Mouse (Mus musculus) liver, embryonic 13.5 days (tissue): ENCODE data around the gene Tent5a. TPM values are rescaled to one million over a fixed set of nuclear protein-coding genes. Genes with fewer than 3 reads are reported as not detected.

Experiments used
- ATAC-seq: fragments of 200-750 bp; cut with Nextera tagmentation; 2 replicates; pipeline ENCODE4 v1.8.0; 2017; ENCODE audit warnings: low read depth, mild to moderate bottlenecking, moderate number of reproducible peaks, moderate library complexity
- DNase-seq: peaks from one replicate; pipeline ENCODE4 v3.0.0; 2022
- H3K27ac ChIP-seq: fragments of 300-500 bp; sonication (generic); 2 replicates; pipeline ENCODE4 v1.5.1; 2015; ENCODE audit warnings: moderate library complexity, mild to moderate bottlenecking, inconsistent platforms
- H3K27me3 ChIP-seq: fragments of 300-500 bp; sonication (generic); 2 replicates; pipeline ENCODE4 v1.6.1; 2015; ENCODE audit warnings: mild to moderate bottlenecking, inconsistent platforms
- H3K36me3 ChIP-seq: fragments of 300-500 bp; sonication (generic); 2 replicates; pipeline ENCODE4 v1.6.1; 2015; ENCODE audit warnings: mild to moderate bottlenecking, inconsistent platforms
- H3K4me1 ChIP-seq: fragments of 300-500 bp; sonication (generic); replicated peaks from 2 replicates; pipeline ENCODE4 v1.6.1; 2015; ENCODE audit warnings: inconsistent platforms
- H3K4me2 ChIP-seq: fragments of 300-500 bp; sonication (generic); 2 replicates; pipeline ENCODE4 v1.6.1; 2015; ENCODE audit warnings: inconsistent platforms, mild to moderate bottlenecking, moderate library complexity
- H3K4me3 ChIP-seq: fragments of 300-500 bp; sonication (generic); replicated peaks from 2 replicates; pipeline ENCODE4 v1.5.1; 2015; ENCODE audit warnings: mild to moderate bottlenecking, inconsistent platforms
- H3K9ac ChIP-seq: fragments of 300-500 bp; sonication (generic); 2 replicates; pipeline ENCODE4 v1.6.1; 2015; ENCODE audit warnings: mild to moderate bottlenecking, inconsistent platforms
- H3K9me3 ChIP-seq: fragments of 300-500 bp; sonication (generic); replicated peaks from 2 replicates; pipeline ENCODE4 v1.6.1; 2016; ENCODE audit warnings: inconsistent platforms
- WGBS: fragments of 180-500 bp; shearing (Covaris S2); methylation state at CpG from one replicate; pipeline ENCODE4 v1.1.7; 2015; ENCODE audit not compliant: insufficient replicate concordance; 5-methylcytosine and 5-hydroxymethylcytosine counted together
- polyA plus RNA-seq: library from polyadenylated mRNA; unstranded; fragments of >200 nt; fragmentation: Nextera tagmentation; extraction: Ambion mirVana; gene quantifications from 2 replicates; pipeline ENCODE4 v1.2.1, GENCODE M21; 2015

Gene Tent5a
- polyA plus RNA-seq, 1 experiment from 2014 or later = 8.0 TPM

DNA sequence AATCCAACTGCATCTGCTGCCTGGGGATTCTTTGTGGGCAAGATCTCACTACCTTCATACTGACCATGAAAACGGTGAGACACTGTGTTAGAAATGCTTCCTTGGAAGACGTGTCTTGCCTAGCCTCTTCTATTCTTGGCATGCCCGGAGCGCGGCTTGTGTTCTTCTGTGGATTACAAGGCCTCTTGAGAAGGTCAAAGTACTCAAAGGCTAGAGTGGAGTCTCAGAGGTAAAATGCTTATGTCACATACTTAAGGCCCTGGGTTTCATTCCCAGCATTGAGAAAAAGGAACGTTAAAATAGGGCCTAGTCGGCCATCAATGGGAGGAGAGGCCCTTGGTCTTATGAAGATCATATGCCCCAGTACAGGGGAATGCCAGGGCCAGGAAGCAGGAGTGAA lies 8.9 kb upstream of the Tent5a start:
- ATAC-seq (no peak), DNase-seq (no peak)

DNA sequence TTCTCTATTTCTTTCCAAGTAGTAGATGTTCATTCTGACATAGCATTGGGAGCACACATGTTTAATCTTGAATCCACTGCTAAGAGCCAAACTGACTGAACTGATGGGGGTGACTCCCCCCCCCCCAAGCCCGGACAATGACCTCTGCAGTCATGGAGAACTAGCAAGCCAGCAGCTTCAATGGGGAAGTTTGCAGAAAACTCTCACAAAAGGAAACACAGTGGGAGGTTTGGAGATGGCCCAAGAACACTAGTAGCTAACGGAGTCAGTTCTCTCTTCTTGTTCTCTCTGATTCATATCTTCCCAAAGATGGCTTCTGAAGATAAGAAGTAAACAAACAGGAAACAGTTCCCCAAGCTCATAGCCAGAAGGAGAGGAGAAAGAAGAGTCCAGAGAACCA lies 4.4 kb upstream of the Tent5a start:
- Histone ChIP-seq H3K9me3 (no peaks in the 10 kb centered on the region), H3K4me1 (peaks cover 12% of the 10 kb centered on the region), H3K27ac (no peak overlapping the region), H3K9ac (no peak overlapping the region), H3K4me3 (no peak overlapping the region), H3K36me3 (no peaks in the 10 kb centered on the region), H3K4me2 (no peak overlapping the region), H3K27me3 (peaks cover 5% of the 10 kb centered on the region)
- DNase-seq (no peak), ATAC-seq (no peak)
- 36% methylated on average over 2 of the region's 2 CpGs for WGBS

More for the DNA sequence above, 8.9 kb upstream of the Tent5a start:
- no peaks in the 10 kb centered on the region for H3K27me3 ChIP-seq
- H3K4me1 ChIP-seq = no peaks in the 10 kb centered on the region
- H3K27ac ChIP-seq = no peak overlapping the region
- no peak overlapping the region for H3K4me3 ChIP-seq
- no peaks in the 10 kb centered on the region for H3K9me3 ChIP-seq
- WGBS = 71% methylated on average over 7 of the region's 7 CpGs
- H3K9ac ChIP-seq = no peak overlapping the region
- no peaks in the 10 kb centered on the region for H3K36me3 ChIP-seq
- no peak overlapping the region for H3K4me2 ChIP-seq

DNA sequence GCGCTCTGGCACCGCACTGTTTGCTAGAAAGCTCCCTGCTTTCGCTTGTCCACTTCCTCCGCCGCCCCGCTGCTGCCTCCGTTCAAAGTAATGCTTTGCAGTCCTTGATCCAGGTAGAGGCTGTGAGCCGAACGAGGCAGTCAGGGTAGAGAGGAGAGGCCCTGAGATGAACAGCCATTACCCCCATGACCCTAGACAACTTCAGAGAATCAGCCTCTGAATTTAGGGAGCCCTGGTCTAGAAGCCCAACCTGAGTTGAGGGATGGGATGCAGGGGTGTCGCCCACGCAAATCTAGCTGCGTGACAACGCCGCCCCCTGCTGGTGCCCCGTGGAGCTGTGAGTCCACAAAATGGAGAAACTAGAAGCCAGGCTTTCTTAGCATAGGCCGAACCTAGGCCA lies 1.1 kb upstream of the Tent5a start:
- Histone ChIP-seq H3K36me3 (no peaks in the 10 kb centered on the region; the same call in 1 of the 2 replicates), H3K4me2 (peak overlapping the region; percentile 86), H3K27me3 (peaks cover 14% of the 10 kb centered on the region), H3K9me3 (no peaks in the 10 kb centered on the region), H3K9ac (peak overlapping the region; percentile 74), H3K27ac (peak overlapping the region; percentile 59), H3K4me1 (peaks cover 19% of the 10 kb centered on the region), H3K4me3 (peak overlapping the region; percentile 71)
- DNase-seq (peak; percentile 66), ATAC-seq (peak; percentile 32)
- WGBS = 3% methylated on average over 16 of the region's 16 CpGs

DNA sequence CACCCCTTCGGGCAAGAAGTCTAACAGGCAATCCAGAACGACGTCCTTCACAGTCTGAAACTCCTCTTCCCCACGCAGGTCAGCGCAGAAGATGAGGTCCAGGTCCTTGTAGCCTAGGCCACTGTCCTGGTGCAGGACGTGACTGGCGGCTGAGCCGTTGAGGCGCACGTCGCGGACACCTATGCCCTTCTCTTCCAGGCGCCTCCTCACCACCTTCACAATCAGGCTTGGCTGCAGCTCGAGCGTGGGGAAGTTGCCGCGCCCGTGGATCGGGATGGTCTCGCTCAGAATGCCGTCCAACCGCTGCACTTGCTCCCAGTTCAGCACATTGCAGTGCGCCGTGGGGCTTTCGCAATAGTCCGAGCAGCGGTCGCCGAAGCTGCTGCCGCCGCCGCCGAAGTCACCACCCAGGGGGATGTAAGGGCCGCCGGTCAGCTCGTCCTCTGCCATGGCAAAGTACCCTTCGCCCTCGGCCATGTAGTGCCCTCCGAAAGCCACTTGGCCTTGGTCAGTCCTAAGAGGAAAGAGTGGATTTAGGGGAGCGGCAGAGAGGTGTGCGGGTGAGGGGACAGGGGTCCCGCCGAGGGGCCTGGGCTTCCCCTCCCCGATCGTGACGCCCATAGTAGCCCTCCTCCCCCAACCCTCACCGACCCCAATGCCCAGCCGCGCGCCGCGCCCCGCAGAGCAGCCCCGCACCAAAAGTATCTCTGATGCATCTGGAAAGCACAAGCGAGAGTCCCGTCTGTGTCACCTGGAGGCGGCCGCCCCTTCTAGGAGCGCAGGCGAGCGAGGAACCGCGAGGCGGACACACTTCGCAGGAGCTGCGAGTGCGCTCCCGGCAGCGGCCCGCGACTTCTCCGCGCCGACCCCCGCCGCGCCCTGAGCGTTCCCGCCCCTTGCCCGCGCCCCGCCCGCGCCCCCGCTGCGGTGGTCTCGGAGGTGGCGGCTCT lies 581 bp downstream of the Tent5a start:
- Histone ChIP-seq H3K9me3 (no peaks in the 10 kb centered on the region), H3K4me2 (peak overlapping the region; percentile 86), H3K4me1 (peaks cover 19% of the 10 kb centered on the region), H3K27ac (peak overlapping the region; percentile 73), H3K4me3 (peak overlapping the region; percentile 71), H3K27me3 (peaks cover 14% of the 10 kb centered on the region), H3K36me3 (no peaks in the 10 kb centered on the region; the same call in 1 of the 2 replicates), H3K9ac (peak overlapping the region; percentile 74)
- ATAC-seq (peak; percentile 52), DNase-seq (peak; percentile 28)
- 1% methylated on average over 78 of the region's 88 CpGs for WGBS

DNA sequence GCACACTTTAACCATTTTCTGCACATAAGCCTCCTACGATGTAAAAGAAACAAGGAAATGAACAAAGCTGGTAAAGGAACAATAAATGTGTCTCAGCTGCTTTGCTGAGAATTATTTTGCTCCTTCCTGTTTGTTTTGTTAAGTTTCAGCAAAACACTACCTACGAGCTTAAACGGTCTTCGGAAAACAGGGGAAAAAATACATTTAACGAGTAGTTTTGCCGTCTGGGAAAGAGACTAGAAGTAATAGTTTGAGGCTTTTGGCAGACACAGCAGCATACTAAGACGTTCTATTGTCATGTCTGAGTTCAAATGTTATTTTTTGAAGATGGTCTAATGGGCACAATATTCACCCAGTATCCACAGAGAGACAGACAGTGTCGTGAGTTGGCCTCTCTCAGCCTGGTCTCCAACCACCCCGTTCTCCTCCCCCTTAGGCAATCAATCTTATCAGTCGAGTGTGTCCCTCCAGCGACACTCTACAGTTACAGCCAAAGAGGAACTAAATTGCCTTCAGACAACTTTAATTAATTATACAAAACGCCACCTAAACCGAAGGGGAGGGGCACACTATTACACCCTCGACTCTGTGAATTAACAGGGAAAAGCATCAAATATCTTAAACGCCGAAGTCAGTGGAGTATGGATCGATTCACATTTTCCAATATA lies 1.8 kb downstream of the Tent5a start:
- peak overlapping the region; percentile 86 for H3K4me2 ChIP-seq
- H3K4me1 ChIP-seq = peaks cover 22% of the 10 kb centered on the region
- peaks cover 3% of the 10 kb centered on the region; the same call in 1 of the 2 replicates for H3K36me3 ChIP-seq
- peak overlapping the region; percentile 71 for H3K4me3 ChIP-seq
- peaks cover 14% of the 10 kb centered on the region for H3K27me3 ChIP-seq
- ATAC-seq (no peak), DNase-seq (no peak)
- no peaks in the 10 kb centered on the region for H3K9me3 ChIP-seq
- H3K27ac ChIP-seq = 0 out of 2 replicates have a peak overlapping the region, but pooled peaks have one; percentile 0
- 29% methylated on average over 17 of the region's 17 CpGs for WGBS
- H3K9ac ChIP-seq = peak overlapping the region; percentile 74; the same call in 1 of the 2 replicates

DNA sequence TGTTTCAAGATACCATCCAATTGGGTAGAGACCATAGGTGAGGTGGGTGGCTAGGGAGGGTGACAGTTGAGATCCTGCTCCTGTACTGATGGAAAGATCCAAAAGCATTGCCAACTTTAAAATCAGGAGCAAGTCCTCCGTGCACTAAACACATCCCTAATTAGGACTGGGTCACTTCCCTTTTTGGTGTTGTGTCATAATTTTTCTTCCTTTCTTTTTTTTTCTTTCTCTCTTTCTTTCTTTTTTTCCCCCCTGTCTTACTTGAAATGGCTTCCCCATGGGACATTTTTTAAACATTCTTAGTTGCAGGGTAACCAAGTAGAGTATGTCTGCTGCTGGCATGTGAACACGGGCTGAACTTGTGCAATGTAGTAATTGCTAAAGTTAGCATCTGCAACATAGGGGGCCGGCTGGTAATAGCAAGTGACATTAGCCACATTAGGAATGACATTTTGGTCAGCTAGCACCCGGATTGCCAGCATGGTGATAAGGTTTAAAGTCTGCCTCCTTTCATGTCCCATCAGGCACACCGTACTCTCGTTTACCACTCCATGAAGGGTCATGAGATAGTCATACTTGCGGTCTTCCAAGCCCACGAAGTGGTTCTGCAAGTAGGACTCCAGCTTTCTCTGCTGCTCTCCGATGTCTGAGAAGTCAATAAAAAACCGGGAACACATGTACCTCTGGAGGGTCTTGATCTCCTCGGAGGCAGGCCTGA lies 2.8 kb downstream of the Tent5a start:
- H3K9me3 ChIP-seq = no peaks in the 10 kb centered on the region
- no peak for DNase-seq
- peaks cover 22% of the 10 kb centered on the region for H3K4me1 ChIP-seq
- 54% methylated on average over 11 of the region's 11 CpGs for WGBS
- no peak for ATAC-seq
- peak overlapping the region; percentile 86 for H3K4me2 ChIP-seq
- H3K36me3 ChIP-seq = peaks cover 3% of the 10 kb centered on the region; the same call in 1 of the 2 replicates
- H3K27ac ChIP-seq = no peak overlapping the region
- 0 out of 2 replicates have a peak overlapping the region, but pooled peaks have one; percentile 74 for H3K9ac ChIP-seq
- H3K27me3 ChIP-seq = peaks cover 14% of the 10 kb centered on the region
- peak overlapping the region; percentile 71 for H3K4me3 ChIP-seq

DNA sequence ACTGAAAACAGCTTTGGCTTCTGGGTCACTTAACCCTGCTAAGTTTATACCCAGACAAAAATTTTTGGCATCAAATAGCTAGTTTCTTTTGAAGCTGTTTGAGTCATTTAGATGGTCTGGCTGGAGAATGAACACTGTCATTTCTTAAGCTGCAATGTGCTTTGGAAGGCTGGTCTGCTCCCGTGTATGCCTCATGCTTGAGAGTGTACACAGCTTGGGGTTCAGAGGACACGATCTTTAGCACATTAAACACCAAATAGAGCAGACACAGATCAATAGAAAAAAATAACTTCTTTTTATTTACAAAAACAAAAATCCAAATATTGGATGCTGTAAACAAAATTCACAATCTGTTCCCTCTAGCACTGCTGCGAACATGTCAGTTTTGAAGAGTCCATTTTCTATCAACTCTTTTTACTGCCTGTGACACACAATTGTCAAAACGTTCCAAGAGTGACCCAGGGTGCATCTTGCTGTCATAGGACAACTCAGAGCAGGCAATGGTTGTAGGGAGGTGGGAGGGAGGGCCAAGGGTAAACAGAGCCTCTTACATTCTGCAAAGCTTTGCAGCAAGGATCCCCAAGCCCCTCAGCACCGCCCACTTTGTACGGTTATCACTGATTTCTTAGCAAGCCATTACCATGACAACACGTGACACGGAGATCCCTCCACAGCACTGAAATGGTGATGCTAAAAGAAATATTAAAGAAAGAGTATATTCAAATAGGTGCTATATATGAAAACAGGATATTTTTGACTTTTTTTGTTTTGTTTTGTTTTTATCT lies 6.8 kb downstream of the Tent5a start:
- H3K9me3 ChIP-seq = no peaks in the 10 kb centered on the region
- H3K4me1 ChIP-seq = peaks cover 2% of the 10 kb centered on the region; the same call in 1 of the 2 replicates
- H3K9ac ChIP-seq = no peak overlapping the region
- H3K4me3 ChIP-seq = no peak overlapping the region
- H3K27ac ChIP-seq = no peak overlapping the region
- peaks cover 3% of the 10 kb centered on the region; the same call in 1 of the 2 replicates for H3K36me3 ChIP-seq
- H3K27me3 ChIP-seq = no peaks in the 10 kb centered on the region
- H3K4me2 ChIP-seq = no peak overlapping the region
- 54% methylated on average over 8 of the region's 8 CpGs for WGBS
- no peak for ATAC-seq
- no peak for DNase-seq

DNA sequence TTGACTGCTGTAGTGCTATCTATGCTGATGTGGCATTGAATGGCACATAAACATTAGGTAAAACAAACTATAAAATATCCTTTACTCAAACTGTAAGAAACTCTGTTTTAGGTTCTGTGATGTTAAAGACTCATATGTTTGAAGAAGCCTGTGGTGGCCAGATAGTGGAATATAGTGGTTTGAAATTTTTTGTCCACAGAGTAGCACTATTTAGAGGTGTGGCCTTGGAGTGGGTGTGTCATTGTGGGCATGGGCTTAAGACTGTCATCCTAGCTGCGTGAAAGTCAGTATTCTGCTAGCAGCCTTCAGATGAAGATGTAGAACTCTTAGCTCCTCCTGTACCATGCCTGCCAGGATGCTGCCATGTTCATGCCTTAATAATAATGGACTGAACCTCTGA lies 11.0 kb downstream of the Tent5a start:
- Histone ChIP-seq H3K4me1 (peaks cover 2% of the 10 kb centered on the region; the same call in 1 of the 2 replicates), H3K9ac (no peak overlapping the region), H3K9me3 (no peaks in the 10 kb centered on the region), H3K4me2 (no peak overlapping the region), H3K36me3 (0 out of 2 replicates have a peak, but pooled peaks cover 2% of the 10 kb centered on the region), H3K27ac (no peak overlapping the region), H3K27me3 (no peaks in the 10 kb centered on the region), H3K4me3 (no peak overlapping the region)
- 23% methylated on average over 1 of the region's 1 CpGs for WGBS
- DNase-seq = no peak
- ATAC-seq = no peak

DNA sequence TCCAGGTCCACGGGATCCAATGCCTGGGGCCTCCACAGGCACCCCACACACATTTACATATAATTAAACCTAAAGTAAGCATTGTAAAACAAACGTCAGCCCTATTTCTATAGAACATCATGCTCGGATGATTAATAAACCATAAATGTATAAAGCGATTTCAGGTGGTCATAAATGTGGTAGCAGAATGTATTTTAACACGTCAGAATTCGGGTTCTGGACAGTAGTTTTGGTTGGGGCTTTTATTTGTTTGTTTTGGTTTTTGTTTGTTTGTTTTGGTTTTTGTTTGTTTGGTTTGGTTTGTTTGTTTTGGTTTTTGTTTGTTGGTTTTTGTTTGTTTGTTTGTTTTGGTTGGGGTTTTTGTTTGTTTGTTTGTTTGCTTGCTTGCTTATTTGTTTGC lies 14.7 kb downstream of the Tent5a start, which contains the start of gene Gm11114:
Gene Gm11114 (plus strand): TSS at position 301 of the 400 bp plus-strand sequence.
- no peak within 1 kb of the TSS for H3K27ac ChIP-seq
- ATAC-seq (no peak), DNase-seq (no peak)
- no peak within 1 kb of the TSS for H3K4me3 ChIP-seq
- no peaks in the 10 kb centered on the region for H3K27me3 ChIP-seq
- H3K36me3 ChIP-seq = no peaks in the 10 kb centered on the region
- 49% methylated on average over 6 of the region's 6 CpGs for WGBS
- no peak within 1 kb of the TSS for H3K9ac ChIP-seq
- no peaks in the 10 kb centered on the region for H3K9me3 ChIP-seq
- H3K4me2 ChIP-seq = no peak within 1 kb of the TSS
- no peaks in the 10 kb centered on the region for H3K4me1 ChIP-seq

DNA sequence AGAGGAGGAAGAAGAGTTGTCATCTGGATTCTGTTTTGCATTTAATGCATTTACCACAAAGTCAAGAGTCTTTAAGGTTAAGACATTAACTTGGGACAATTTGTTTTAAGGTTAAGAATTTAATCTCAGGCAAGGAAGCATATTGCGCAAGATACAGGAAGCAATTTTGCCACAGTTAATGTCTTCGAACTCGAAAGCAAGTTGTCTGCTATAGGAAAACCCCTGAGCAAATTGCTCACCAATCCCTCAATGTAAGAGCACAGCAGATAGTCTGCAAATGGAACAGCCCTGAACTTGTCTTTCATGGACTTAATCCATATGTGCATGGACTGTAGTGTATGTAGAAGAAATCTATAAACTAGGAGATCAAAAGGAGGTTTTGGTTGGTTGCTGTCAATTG lies 23.8 kb downstream of the Tent5a start:
- Histone ChIP-seq H3K27ac (no peak overlapping the region), H3K4me1 (no peaks in the 10 kb centered on the region), H3K9ac (no peak overlapping the region), H3K4me2 (no peak overlapping the region), H3K27me3 (no peaks in the 10 kb centered on the region), H3K36me3 (no peaks in the 10 kb centered on the region), H3K4me3 (no peak overlapping the region), H3K9me3 (no peaks in the 10 kb centered on the region)
- 52% methylated on average over 3 of the region's 3 CpGs for WGBS
- ATAC-seq (no peak), DNase-seq (no peak)
